Mouse (Mus musculus) gastrocnemius, postnatal 14 days (tissue): ENCODE results near the gene Prox2. TPM values are rescaled to one million over a fixed set of nuclear protein-coding genes. Genes with fewer than 3 reads are reported as not detected.

Experiments used
- DNase-seq: peaks from one replicate; pipeline ENCODE4 v3.0.0; 2021; ENCODE audit warnings: mixed read lengths
- intact Hi-C: fragments of 180-260 bp; cut with DNase I; formaldehyde crosslinking; loops from one replicate; pipeline ENCODE4 v1.15.1; 2025; ENCODE audit warnings: low total_unique reads
- total RNA-seq, 2 experiments: library from RNA; stranded (reverse); gene quantifications; 2 replicates each; pipeline ENCODE4 v1.2.3; 2021

Prox2 gene
- total RNA-seq, 2 experiments from 2014 or later: 2.1 to 2.2 TPM

GRCm38 (mm10) chr12:85103096-85103495 is 7.5 kb downstream of the Prox2 start:
- intact Hi-C loops: no loop called here

GRCm38 (mm10) chr12:85101521-85102106 is 8.9 kb downstream of the Prox2 start:
- intact Hi-C loops: no loop called here
- no peak for DNase-seq

More at GRCm38 (mm10) chr12:85103096-85103495, 7.5 kb downstream of the Prox2 start:
- no peak for DNase-seq

- intact Hi-C loops: no loop called here
- no peak for DNase-seq
These were observed 9.6 kb downstream of the Prox2 start for GRCm38 (mm10) chr12:85101001-85101400.

GRCm38 (mm10) chr12:85095859-85096258 is 14.7 kb downstream of the Prox2 start:
- no peak for DNase-seq
- intact Hi-C loops: no loop called here

GRCm38 (mm10) chr12:85095146-85095545 is 15.4 kb downstream of the Prox2 start:
- no peak for DNase-seq
- intact Hi-C loops: no loop called here

GRCm38 (mm10) chr12:85094706-85095105 is 15.9 kb downstream of the Prox2 start:
- intact Hi-C loops: no loop called here
- peak; percentile 83 for DNase-seq

- peak; percentile 79 for DNase-seq
- intact Hi-C loops: no loop called here
These were observed 16.5 kb downstream of the Prox2 start for GRCm38 (mm10) chr12:85094010-85094409.

GRCm38 (mm10) chr12:85092214-85092613 is 18.3 kb downstream of the Prox2 start:
- intact Hi-C loops: no loop called here
- DNase-seq: peak; percentile 75

- intact Hi-C loops: no loop called here
These were observed 19.4 kb downstream of the Prox2 start for GRCm38 (mm10) chr12:85091190-85091589.

GRCm38 (mm10) chr12:85087845-85088244 is 22.7 kb downstream of the Prox2 start:
- intact Hi-C loops: no loop called here
- DNase-seq: no peak

More at GRCm38 (mm10) chr12:85091190-85091589, 19.4 kb downstream of the Prox2 start:
- no peak for DNase-seq

- intact Hi-C loops: no loop called here
- no peak for DNase-seq
These were observed 25.6 kb downstream of the Prox2 start for GRCm38 (mm10) chr12:85084941-85085340.

- DNase-seq: no peak
These were observed 26.3 kb downstream of the Prox2 start for GRCm38 (mm10) chr12:85084257-85084656.

GRCm38 (mm10) chr12:85077100-85077499 is 33.5 kb downstream of the Prox2 start:
- intact Hi-C loops: no loop called here
- DNase-seq: no peak

More at GRCm38 (mm10) chr12:85084257-85084656, 26.3 kb downstream of the Prox2 start:
- intact Hi-C loops: no loop called here

GRCm38 (mm10) chr12:85071043-85071442 is 39.5 kb downstream of the Prox2 start:
- intact Hi-C loops: no loop called here
- no peak for DNase-seq

- intact Hi-C loops: no loop called here
- no peak for DNase-seq
These were observed 59.3 kb downstream of the Prox2 start for GRCm38 (mm10) chr12:85051218-85051617.

Other genes with a start within 250 kb of the Prox2 start
- gene Ltbp2, start 234.2 kb downstream of the Prox2 start, total RNA-seq: 1 to 10 TPM; 1.7 to 1.8 TPM
- 10 to 100 TPM; 25.2 to 25.3 TPM for gene Fcf1, start 139.9 kb downstream of the Prox2 start, total RNA-seq
- gene Arel1, start 139.9 kb downstream of the Prox2 start, total RNA-seq: 10 to 100 TPM; 15.7 to 17.4 TPM
- gene Ylpm1, start 114.4 kb downstream of the Prox2 start, total RNA-seq: 10 to 100 TPM; 15.4 to 17.5 TPM
- 100 to 1,000 TPM; 291 to 372 TPM for gene Dlst, start 74 bp upstream of the Prox2 start, total RNA-seq
- under 1 TPM; 0.51 to 0.89 TPM for gene Rps6kl1, start 40.5 kb upstream of the Prox2 start, total RNA-seq
- 1 to 10 TPM; 2.2 to 2.3 TPM for gene Pgf, start 67.0 kb upstream of the Prox2 start, total RNA-seq
- gene Eif2b2, start 108.7 kb upstream of the Prox2 start, total RNA-seq: 10 to 100 TPM; 75.6 to 77.1 TPM
- gene Mlh3, start 159.8 kb upstream of the Prox2 start, total RNA-seq: 1 to 10 TPM; 6.6 to 8.6 TPM
- 10 to 100 TPM; 26.2 to 27.3 TPM for gene Acyp1, start 177.7 kb upstream of the Prox2 start, total RNA-seq
- gene Zc2hc1c, start 177.8 kb upstream of the Prox2 start, total RNA-seq: under 1 TPM; 0.59 to 0.89 TPM
- 10 to 100 TPM; 47.7 to 51.9 TPM for gene Nek9, start 228.6 kb upstream of the Prox2 start, total RNA-seq